Mouse (Mus musculus) liver, embryonic 14.5 days (tissue): ENCODE results near the gene Ncaph2.

Source experiments
- CTCF ChIP-seq: IDR thresholded peaks from 2 replicates; pipeline ENCODE4 v1.5.1; 2016; ENCODE audit warnings: antibody characterized with exemption, low read depth, control low read depth
- EP300 ChIP-seq: IDR thresholded peaks from 2 replicates; pipeline ENCODE4 v1.6.1; 2016; ENCODE audit warnings: antibody characterized with exemption, low read depth

- TF ChIP-seq CTCF (no peak), EP300 (no peak)
Measured at GRCm38 (mm10) chr15:89415282-89415681, 59.8 kb downstream of the Ncaph2 start.
